Mouse (Mus musculus) liver, embryonic 14.5 days (tissue): ENCODE measurements around the gene Ciapin1. TPM values are rescaled to one million over a fixed set of nuclear protein-coding genes. Genes with fewer than 3 reads are reported as not detected.

Experiments used
- ATAC-seq: fragments of 200-750 bp; cut with Nextera tagmentation; 2 replicates; pipeline ENCODE4 v1.8.0; 2017; ENCODE audit warnings: moderate number of reproducible peaks, mild to moderate bottlenecking, moderate library complexity; ENCODE audit not compliant: insufficient read depth
- DNase-seq, 3 experiments: peaks; one replicate each; pipeline ENCODE4 v3.0.0-alpha.2; 2012 to 2013; ENCODE audit warnings: low read depth in 3 of 3, low spot score in 3 of 3
- H3K27ac ChIP-seq: fragments of 300-500 bp; sonication (generic); 2 replicates; pipeline ENCODE4 v1.5.1; 2014; ENCODE audit warnings: moderate library complexity, mild to moderate bottlenecking, control low read depth, inconsistent platforms
- H3K27me3 ChIP-seq: fragments of 300-500 bp; sonication (generic); 2 replicates; pipeline ENCODE4 v1.6.1; 2014; ENCODE audit warnings: mild to moderate bottlenecking, low read length, moderate library complexity; ENCODE audit not compliant: control insufficient read depth, insufficient read depth
- H3K36me3 ChIP-seq: fragments of 300-500 bp; sonication (generic); replicated peaks from 2 replicates; pipeline ENCODE4 v1.6.1; 2014; ENCODE audit warnings: low read depth; ENCODE audit not compliant: control insufficient read depth, insufficient read depth
- H3K4me1 ChIP-seq, 2 experiments: fragments of 200-500 bp in 1 of 2; fragments of 300-500 bp in 1 of 2; sonication (generic) in 1 of 2; replicated peaks; 2 replicates each; pipeline ENCODE4 v1.6.1; 2012 to 2014; ENCODE audit warnings: antibody characterized with exemption in 1 of 2, inconsistent platforms in 1 of 2, low read length in 1 of 2; ENCODE audit not compliant: control insufficient read depth in 2 of 2, insufficient read depth in 2 of 2
- H3K4me2 ChIP-seq: fragments of 300-500 bp; sonication (generic); 2 replicates; pipeline ENCODE4 v1.6.1; 2014; ENCODE audit warnings: low read depth, mild to moderate bottlenecking, control low read depth, moderate library complexity
- H3K4me3 ChIP-seq, 2 experiments: fragments of 200-500 bp in 1 of 2; fragments of 300-500 bp in 1 of 2; sonication (generic) in 1 of 2; 2 replicates each; pipeline ENCODE4 v1.5.1; 2012 to 2014; ENCODE audit warnings: low read depth in 2 of 2, low read length in 2 of 2, mild to moderate bottlenecking in 2 of 2, control low read depth in 1 of 2, inconsistent platforms in 1 of 2, moderate library complexity in 1 of 2; ENCODE audit not compliant: insufficient read depth in 1 of 2
- H3K9ac ChIP-seq: fragments of 300-500 bp; sonication (generic); replicated peaks from 2 replicates; pipeline ENCODE4 v1.6.1; 2014; ENCODE audit warnings: mild to moderate bottlenecking, control low read depth, moderate library complexity
- H3K9me3 ChIP-seq: fragments of 300-500 bp; sonication (generic); 2 replicates; pipeline ENCODE4 v1.6.1; 2016; ENCODE audit warnings: low read length, mixed read lengths; ENCODE audit not compliant: control insufficient read depth
- CTCF ChIP-seq: IDR thresholded peaks from 2 replicates; pipeline ENCODE4 v1.5.1; 2016; ENCODE audit warnings: antibody characterized with exemption, low read depth, control low read depth
- EP300 ChIP-seq: IDR thresholded peaks from 2 replicates; pipeline ENCODE4 v1.6.1; 2016; ENCODE audit warnings: antibody characterized with exemption, low read depth
- WGBS: fragments of 180-500 bp; shearing (Covaris S2); extraction: QIAGEN DNeasy Blood & Tissue Kit; methylation state at CpG from one replicate; pipeline ENCODE4 v1.1.7; 2014; ENCODE audit not compliant: insufficient replicate concordance; 5-methylcytosine and 5-hydroxymethylcytosine counted together
- polyA plus RNA-seq, 2 experiments: library from polyadenylated mRNA; depleted of rRNA in 1 of 2; stranded (reverse) in 1 of 2; unstranded in 1 of 2; fragments of >200 nt; fragmentation: Nextera tagmentation in 1 of 2; extraction: Ambion mirVana in 1 of 2; gene quantifications; 2 replicates each; pipeline versions ENCODE4 v1.2.1 to v1.2.3; 2012 to 2014

Ciapin1 gene
- polyA plus RNA-seq, 2 experiments = 23.7 to 38.4 TPM

DNA sequence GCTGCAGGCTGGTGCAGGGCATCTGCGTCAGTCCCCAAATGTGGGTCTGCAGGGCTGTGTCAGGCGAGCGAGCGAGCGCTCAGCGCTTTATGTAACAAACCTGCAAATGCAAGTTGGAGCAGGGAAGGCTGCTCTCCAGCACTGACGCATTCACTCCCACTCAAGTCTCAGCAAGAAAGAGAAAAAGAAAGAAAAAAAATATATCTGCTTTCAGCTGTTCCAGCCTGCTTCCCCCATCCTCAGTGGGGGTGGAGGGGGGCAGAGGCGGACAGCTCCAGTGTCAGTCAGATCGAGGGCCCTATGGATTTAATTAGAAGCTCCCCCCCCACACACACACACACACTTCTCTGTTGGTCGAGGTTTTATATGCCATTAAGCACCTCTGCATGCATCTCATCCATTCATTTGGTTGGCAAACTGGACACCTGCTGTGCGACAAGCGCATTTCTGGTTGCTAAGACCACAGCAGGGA, 64.4 kb downstream of the Ciapin1 start:
- no peak overlapping the region for H3K4me3 ChIP-seq
- no peaks in the 10 kb centered on the region for H3K9me3 ChIP-seq
- no peak for ATAC-seq
- H3K9ac ChIP-seq = no peak overlapping the region
- TF ChIP-seq CTCF (no peak), EP300 (no peak)
- H3K4me2 ChIP-seq = no peak overlapping the region
- 67% methylated on average over 12 of the region's 12 CpGs for WGBS
- peaks cover 49% of the 10 kb centered on the region for H3K27me3 ChIP-seq
- H3K27ac ChIP-seq = no peak overlapping the region
- no peaks in the 10 kb centered on the region for H3K36me3 ChIP-seq
- no peak for DNase-seq
- H3K4me1 ChIP-seq = peaks cover 3 to 12% of the 10 kb centered on the region in 2 experiments; a peak in 2 of 4 replicates

DNA sequence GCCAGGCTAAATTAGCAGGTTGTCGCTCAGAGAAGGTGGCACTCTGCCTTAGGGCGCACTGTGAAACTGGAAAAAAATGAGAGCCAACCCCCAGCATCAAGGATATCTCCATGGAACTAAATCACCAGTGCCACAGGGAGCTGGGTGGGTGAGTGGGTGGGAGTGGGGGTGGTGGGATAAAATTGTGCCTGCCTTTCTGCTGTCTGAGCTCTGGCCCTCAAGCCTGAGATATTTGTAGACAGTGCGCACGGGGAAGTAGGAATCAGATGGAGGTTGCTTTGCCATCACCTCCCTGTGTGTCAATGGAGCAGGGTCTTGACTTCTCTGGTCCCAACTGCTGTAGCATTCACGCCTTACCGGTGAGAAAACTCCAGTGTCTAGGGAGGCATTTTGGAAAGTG, 65.1 kb downstream of the Ciapin1 start:
- Histone ChIP-seq H3K9ac (no peak overlapping the region), H3K36me3 (no peaks in the 10 kb centered on the region), H3K27ac (no peak overlapping the region), H3K27me3 (peaks cover 49% of the 10 kb centered on the region), H3K4me3 (no peak overlapping the region), H3K9me3 (no peaks in the 10 kb centered on the region), H3K4me1 (peaks cover 3 to 11% of the 10 kb centered on the region in 2 experiments; a peak in 2 of 4 replicates), H3K4me2 (no peak overlapping the region)
- ATAC-seq (no peak), DNase-seq (no peak)
- TF ChIP-seq EP300 (no peak), CTCF (no peak)
- 56% methylated on average over 6 of the region's 6 CpGs for WGBS

GRCm38 (mm10) chr8:94771941-94772670, 66.1 kb downstream of the Ciapin1 start, which contains the start of gene Cx3cl1:
Gene Cx3cl1, plus strand, starts transcription at chr8:94772009.
- H3K9me3 ChIP-seq = no peaks in the 10 kb centered on the region
- H3K4me1 ChIP-seq = peaks cover 3 to 11% of the 10 kb centered on the region in 2 experiments; a peak in 2 of 4 replicates
- H3K4me3 ChIP-seq = peak within 1 kb of the TSS; percentile 1 to 35; a peak in 2 of 4 replicates
- peaks cover 49% of the 10 kb centered on the region for H3K27me3 ChIP-seq
- TF ChIP-seq EP300 = no peak
- no peak for TF ChIP-seq CTCF
- WGBS = 2% methylated on average over 38 of the region's 38 CpGs
- DNase-seq (no peak), ATAC-seq (no peak)
- peak within 1 kb of the TSS; percentile 54 for H3K4me2 ChIP-seq
- no peaks in the 10 kb centered on the region for H3K36me3 ChIP-seq
- no peak within 1 kb of the TSS for H3K27ac ChIP-seq
- H3K9ac ChIP-seq = no peak within 1 kb of the TSS

DNA sequence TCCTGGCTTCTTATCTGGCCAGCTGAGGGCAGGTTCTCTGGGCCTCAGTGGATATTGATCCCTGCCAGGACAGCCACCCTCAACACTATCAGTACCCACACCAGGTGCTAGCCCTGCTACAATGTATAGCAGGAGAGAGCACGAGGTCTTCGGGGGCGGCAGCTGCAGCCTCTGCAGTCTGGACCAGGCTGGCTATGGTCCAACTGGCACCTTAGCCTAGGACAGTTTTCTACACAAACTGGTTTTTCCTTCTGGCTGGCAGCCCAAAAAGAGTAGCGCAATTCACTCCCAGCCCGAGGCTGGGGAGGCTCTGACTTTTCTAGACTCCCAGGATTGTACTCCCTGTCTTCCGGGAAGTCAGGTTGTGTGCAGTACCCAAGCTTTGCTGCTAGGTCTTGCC, 67.2 kb downstream of the Ciapin1 start:
- no peak overlapping the region for H3K9ac ChIP-seq
- peaks cover 49% of the 10 kb centered on the region for H3K27me3 ChIP-seq
- no peaks in the 10 kb centered on the region for H3K36me3 ChIP-seq
- no peak overlapping the region for H3K4me3 ChIP-seq
- WGBS = 43% methylated on average over 6 of the region's 6 CpGs
- TF ChIP-seq CTCF = no peak
- 0 out of 2 replicates have a peak, but pooled peaks have one; percentile 18 for TF ChIP-seq EP300
- H3K4me1 ChIP-seq = peaks cover 3 to 11% of the 10 kb centered on the region in 2 experiments; a peak in 2 of 4 replicates
- H3K9me3 ChIP-seq = no peaks in the 10 kb centered on the region
- no peak overlapping the region for H3K27ac ChIP-seq
- peak; percentile 57; the same call in 1 of the 2 replicates for ATAC-seq
- no peak overlapping the region for H3K4me2 ChIP-seq
- no peak for DNase-seq

Other genes with a start within 250 kb of the Ciapin1 start
- gene Rspry1, start 236.4 kb downstream of the Ciapin1 start, polyA plus RNA-seq (2012; rRNA removed) = 4.0 and 6.2 TPM in 2 replicates
- 15.8 and 17.9 TPM in 2 replicates for gene Rspry1, start 236.4 kb downstream of the Ciapin1 start, polyA plus RNA-seq (2014; fragmentation: Nextera tagmentation; extraction: Ambion mirVana)
- gene Fam192a, start 236.4 kb downstream of the Ciapin1 start, polyA plus RNA-seq (2012; rRNA removed) = 11.3 and 16.1 TPM in 2 replicates
- 25.8 and 26.5 TPM in 2 replicates for gene Fam192a, start 236.4 kb downstream of the Ciapin1 start, polyA plus RNA-seq (2014; fragmentation: Nextera tagmentation; extraction: Ambion mirVana)
- 18.2 and 18.6 TPM in 2 replicates for gene Arl2bp, start 171.8 kb downstream of the Ciapin1 start, polyA plus RNA-seq (2012; rRNA removed)
- 11.2 and 12.8 TPM in 2 replicates for gene Arl2bp, start 171.8 kb downstream of the Ciapin1 start, polyA plus RNA-seq (2014; fragmentation: Nextera tagmentation; extraction: Ambion mirVana)
- gene Pllp, start 142.1 kb downstream of the Ciapin1 start, polyA plus RNA-seq (2012; rRNA removed) = 0.36 and 0.52 TPM in 2 replicates
- gene Pllp, start 142.1 kb downstream of the Ciapin1 start, polyA plus RNA-seq (2014; fragmentation: Nextera tagmentation; extraction: Ambion mirVana) = 0.85 TPM in 2 replicates
- 0.17 and 0.19 TPM in 2 replicates for gene Ccl22, start 92.8 kb downstream of the Ciapin1 start, polyA plus RNA-seq (2012; rRNA removed)
- gene Ccl22, start 92.8 kb downstream of the Ciapin1 start, polyA plus RNA-seq (2014; fragmentation: Nextera tagmentation; extraction: Ambion mirVana) = 0.22 and 0.45 TPM in 2 replicates
- 0.11 and 0.12 TPM in 2 replicates for gene Cx3cl1, start 66.3 kb downstream of the Ciapin1 start, polyA plus RNA-seq (2012; rRNA removed)
- 0.33 and 0.34 TPM in 2 replicates for gene Cx3cl1, start 66.3 kb downstream of the Ciapin1 start, polyA plus RNA-seq (2014; fragmentation: Nextera tagmentation; extraction: Ambion mirVana)
- 0.11 and 0.34 TPM in 2 replicates for gene Ccl17, start 27.9 kb downstream of the Ciapin1 start, polyA plus RNA-seq (2012; rRNA removed)
- not detected in 2 replicates for gene Ccl17, start 27.9 kb downstream of the Ciapin1 start, polyA plus RNA-seq (2014; fragmentation: Nextera tagmentation; extraction: Ambion mirVana)
- 38.5 and 39.8 TPM in 2 replicates for gene Coq9, start within 50 bp of the Ciapin1 start, polyA plus RNA-seq (2012; rRNA removed)
- gene Coq9, start within 50 bp of the Ciapin1 start, polyA plus RNA-seq (2014; fragmentation: Nextera tagmentation; extraction: Ambion mirVana) = 44.3 and 48.9 TPM in 2 replicates
- gene Polr2c, start 19.1 kb upstream of the Ciapin1 start, polyA plus RNA-seq (2012; rRNA removed) = 51.6 and 54.4 TPM in 2 replicates
- gene Polr2c, start 19.1 kb upstream of the Ciapin1 start, polyA plus RNA-seq (2014; fragmentation: Nextera tagmentation; extraction: Ambion mirVana) = 73.5 and 82.2 TPM in 2 replicates
- gene Dok4, start 38.0 kb upstream of the Ciapin1 start, polyA plus RNA-seq (2012; rRNA removed) = 10.3 and 11.1 TPM in 2 replicates
- 7.2 and 9.6 TPM in 2 replicates for gene Dok4, start 38.0 kb upstream of the Ciapin1 start, polyA plus RNA-seq (2014; fragmentation: Nextera tagmentation; extraction: Ambion mirVana)
- 2.2 and 2.6 TPM in 2 replicates for gene Ccdc102a, start 79.7 kb upstream of the Ciapin1 start, polyA plus RNA-seq (2012; rRNA removed)
- gene Ccdc102a, start 79.7 kb upstream of the Ciapin1 start, polyA plus RNA-seq (2014; fragmentation: Nextera tagmentation; extraction: Ambion mirVana) = 2.7 and 2.8 TPM in 2 replicates
- 0.45 and 0.54 TPM in 2 replicates for gene Adgrg5, start 85.3 kb upstream of the Ciapin1 start, polyA plus RNA-seq (2012; rRNA removed)
- 0.14 and 0.67 TPM in 2 replicates for gene Adgrg5, start 85.3 kb upstream of the Ciapin1 start, polyA plus RNA-seq (2014; fragmentation: Nextera tagmentation; extraction: Ambion mirVana)
- 46.8 and 55.8 TPM in 2 replicates for gene Adgrg1, start 136.4 kb upstream of the Ciapin1 start, polyA plus RNA-seq (2012; rRNA removed)
- gene Adgrg1, start 136.4 kb upstream of the Ciapin1 start, polyA plus RNA-seq (2014; fragmentation: Nextera tagmentation; extraction: Ambion mirVana) = 41.1 and 59.5 TPM in 2 replicates
- gene Adgrg3, start 179.3 kb upstream of the Ciapin1 start, polyA plus RNA-seq (2012; rRNA removed) = 8.3 and 9.6 TPM in 2 replicates
- 4.9 and 5.8 TPM in 2 replicates for gene Adgrg3, start 179.3 kb upstream of the Ciapin1 start, polyA plus RNA-seq (2014; fragmentation: Nextera tagmentation; extraction: Ambion mirVana)
- 0.19 and 0.21 TPM in 2 replicates for gene Drc7, start 216.7 kb upstream of the Ciapin1 start, polyA plus RNA-seq (2012; rRNA removed)
- gene Drc7, start 216.7 kb upstream of the Ciapin1 start, polyA plus RNA-seq (2014; fragmentation: Nextera tagmentation; extraction: Ambion mirVana) = 0.15 and 0.33 TPM in 2 replicates
- 7.4 and 8.4 TPM in 2 replicates for gene Katnb1, start 242.8 kb upstream of the Ciapin1 start, polyA plus RNA-seq (2012; rRNA removed)
- 8.0 and 10.1 TPM in 2 replicates for gene Katnb1, start 242.8 kb upstream of the Ciapin1 start, polyA plus RNA-seq (2014; fragmentation: Nextera tagmentation; extraction: Ambion mirVana)